Mouse (Mus musculus) liver, embryonic 15.5 days (tissue): Measurements from ENCODE around the gene Olfr963. TPM values are rescaled to one million over a fixed set of nuclear protein-coding genes. Genes with fewer than 3 reads are reported as not detected.

ENCODE experiments used
- ATAC-seq: fragments of 200-750 bp; cut with Nextera tagmentation; 2 replicates; pipeline ENCODE4 v1.8.0; 2017; ENCODE audit warnings: moderate number of reproducible peaks, mild to moderate bottlenecking, moderate library complexity; ENCODE audit not compliant: insufficient read depth
- H3K27ac ChIP-seq: fragments of 300-500 bp; sonication (generic); replicated peaks from 2 replicates; pipeline ENCODE4 v1.5.1; 2015; ENCODE audit warnings: mild to moderate bottlenecking, inconsistent platforms
- H3K27me3 ChIP-seq: fragments of 300-500 bp; sonication (generic); 2 replicates; pipeline ENCODE4 v1.6.1; 2015; ENCODE audit warnings: mild to moderate bottlenecking, inconsistent platforms
- H3K36me3 ChIP-seq: fragments of 300-500 bp; sonication (generic); replicated peaks from 2 replicates; pipeline ENCODE4 v1.6.1; 2015; ENCODE audit warnings: moderate library complexity, mild to moderate bottlenecking, inconsistent platforms
- H3K4me1 ChIP-seq: fragments of 300-500 bp; sonication (generic); replicated peaks from 2 replicates; pipeline ENCODE4 v1.6.1; 2015; ENCODE audit warnings: inconsistent platforms
- H3K4me2 ChIP-seq: fragments of 300-500 bp; sonication (generic); 2 replicates; pipeline ENCODE4 v1.6.1; 2015; ENCODE audit warnings: moderate library complexity, mild to moderate bottlenecking, inconsistent platforms
- H3K4me3 ChIP-seq: fragments of 300-500 bp; sonication (generic); replicated peaks from 2 replicates; pipeline ENCODE4 v1.5.1; 2015; ENCODE audit warnings: mild to moderate bottlenecking, inconsistent platforms
- H3K9ac ChIP-seq: fragments of 300-500 bp; sonication (generic); 2 replicates; pipeline ENCODE4 v1.6.1; 2015; ENCODE audit warnings: moderate library complexity, mild to moderate bottlenecking, inconsistent platforms
- H3K9me3 ChIP-seq: fragments of 300-500 bp; sonication (generic); replicated peaks from 2 replicates; pipeline ENCODE4 v1.6.1; 2016; ENCODE audit warnings: inconsistent platforms
- WGBS: fragments of 180-500 bp; shearing (Covaris S2); methylation state at CpG from one replicate; pipeline ENCODE4 v1.1.7; 2015; ENCODE audit warnings: mixed read lengths; ENCODE audit not compliant: insufficient replicate concordance; 5-methylcytosine and 5-hydroxymethylcytosine counted together
- polyA plus RNA-seq: library from polyadenylated mRNA; unstranded; fragments of >200 nt; fragmentation: Nextera tagmentation; extraction: Ambion mirVana; gene quantifications from 2 replicates; pipeline ENCODE4 v1.2.1, GENCODE M21; 2015

The Olfr963 gene
- not detected in 2 replicates for polyA plus RNA-seq

DNA sequence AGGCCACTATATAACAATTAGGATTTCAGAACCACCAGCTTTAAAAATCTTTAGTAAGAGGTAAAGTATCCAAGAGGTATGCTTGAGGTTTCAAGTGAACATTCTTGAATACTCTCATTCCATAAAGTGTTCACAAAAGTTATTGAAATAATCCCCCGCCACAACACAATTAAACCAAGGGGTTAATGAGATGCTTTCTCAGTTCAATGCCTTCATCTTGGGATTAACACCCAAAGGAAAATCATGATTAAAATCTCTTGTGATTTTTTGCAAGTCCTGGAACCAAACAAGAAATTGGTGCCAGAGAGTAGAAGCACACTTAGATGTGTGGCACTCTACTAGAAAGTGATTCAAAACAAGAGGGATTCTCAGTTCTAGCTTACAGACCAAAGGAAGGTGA is at the start of gene Olfr963:
Gene Olfr963 (plus strand): TSS at position 301 of the 400 bp plus-strand sequence.
- H3K4me3 ChIP-seq = no peak within 1 kb of the TSS
- no peak within 1 kb of the TSS for H3K9ac ChIP-seq
- H3K9me3 ChIP-seq = no peaks in the 10 kb centered on the region
- no peaks in the 10 kb centered on the region for H3K4me1 ChIP-seq
- no peaks in the 10 kb centered on the region for H3K27me3 ChIP-seq
- no peak for ATAC-seq
- 53% methylated on average over 1 of the region's 1 CpGs for WGBS
- H3K27ac ChIP-seq = no peak within 1 kb of the TSS
- H3K36me3 ChIP-seq = no peaks in the 10 kb centered on the region
- no peak within 1 kb of the TSS for H3K4me2 ChIP-seq

DNA sequence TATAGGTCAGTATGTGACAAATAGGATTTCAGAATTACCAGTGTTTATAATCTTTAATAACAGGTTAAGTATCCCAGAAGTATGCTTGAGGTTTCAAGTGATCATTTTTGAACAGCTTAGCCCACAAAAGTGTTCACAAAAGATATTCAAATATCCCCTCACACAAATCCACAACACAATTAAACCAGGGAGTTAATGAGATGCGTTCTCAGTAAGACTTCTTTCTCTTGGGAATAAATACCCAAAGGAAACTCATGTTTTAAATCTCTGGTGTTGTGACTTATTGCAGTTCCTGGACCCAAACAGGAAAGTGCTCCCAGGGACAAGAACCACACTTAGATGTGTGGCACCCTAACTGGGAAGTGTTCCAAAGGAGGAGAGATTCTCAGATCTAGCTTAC is 45.9 kb upstream of the Olfr963 start, which contains the start of gene Olfr960:
Gene Olfr960 (plus strand): TSS at position 301 of the 400 bp plus-strand sequence.
- Histone ChIP-seq H3K27ac (no peak within 1 kb of the TSS), H3K27me3 (no peaks in the 10 kb centered on the region), H3K36me3 (no peaks in the 10 kb centered on the region), H3K4me2 (no peak within 1 kb of the TSS), H3K9me3 (no peaks in the 10 kb centered on the region), H3K4me3 (no peak within 1 kb of the TSS), H3K4me1 (no peaks in the 10 kb centered on the region), H3K9ac (no peak within 1 kb of the TSS)
- no peak for ATAC-seq
- 58% methylated on average over 1 of the region's 1 CpGs for WGBS

DNA sequence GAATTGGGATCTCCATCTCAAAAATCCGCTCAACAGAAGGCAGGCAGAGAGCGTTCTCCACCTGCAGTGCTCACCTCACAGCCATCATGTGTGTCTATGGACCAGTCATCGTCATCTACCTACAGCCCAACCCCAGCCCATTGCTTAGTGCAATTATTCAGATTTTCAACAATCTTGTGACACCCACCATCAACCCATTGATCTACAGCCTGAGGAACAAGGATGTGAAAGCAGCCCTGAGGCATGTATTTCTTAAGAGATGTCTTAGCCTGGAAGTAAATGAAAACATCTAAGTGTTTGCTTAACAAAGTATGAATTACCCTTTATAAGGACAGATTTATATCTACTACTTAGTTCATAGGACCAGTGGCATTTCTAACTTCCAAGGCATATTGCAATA is 43.2 kb upstream of the Olfr963 start:
- no peak overlapping the region for H3K9ac ChIP-seq
- H3K4me1 ChIP-seq = no peaks in the 10 kb centered on the region
- H3K27ac ChIP-seq = no peak overlapping the region
- no peaks in the 10 kb centered on the region for H3K36me3 ChIP-seq
- no peaks in the 10 kb centered on the region for H3K27me3 ChIP-seq
- H3K4me3 ChIP-seq = no peak overlapping the region
- H3K9me3 ChIP-seq = no peaks in the 10 kb centered on the region
- no peak overlapping the region for H3K4me2 ChIP-seq
- ATAC-seq = no peak
- 62% methylated on average over 3 of the region's 3 CpGs for WGBS

DNA sequence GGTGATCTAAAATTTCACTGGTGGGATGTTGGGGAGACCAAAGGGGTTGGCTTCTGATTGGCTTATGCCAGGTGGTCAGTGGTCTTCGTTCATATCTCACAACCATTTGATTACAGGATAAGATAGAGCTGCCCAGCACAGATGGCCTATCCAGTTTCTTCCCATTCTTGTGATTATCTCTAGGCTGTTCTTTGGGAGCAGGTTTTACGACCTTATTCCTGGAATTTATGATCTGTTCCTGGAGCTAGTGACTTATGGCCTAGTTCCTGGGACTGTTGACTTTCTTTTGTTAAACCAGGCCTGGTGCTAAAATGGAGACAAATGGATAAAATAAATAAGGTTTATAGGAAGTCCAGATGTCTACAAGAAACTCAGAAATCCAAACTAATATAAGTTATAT is 42.3 kb upstream of the Olfr963 start:
- ATAC-seq = no peak
- no peak overlapping the region for H3K9ac ChIP-seq
- H3K27me3 ChIP-seq = no peaks in the 10 kb centered on the region
- H3K4me1 ChIP-seq = no peaks in the 10 kb centered on the region
- WGBS = 23% methylated on average over 2 of the region's 2 CpGs
- no peak overlapping the region for H3K27ac ChIP-seq
- H3K36me3 ChIP-seq = no peaks in the 10 kb centered on the region
- H3K4me3 ChIP-seq = no peak overlapping the region
- H3K9me3 ChIP-seq = no peaks in the 10 kb centered on the region
- no peak overlapping the region for H3K4me2 ChIP-seq

DNA sequence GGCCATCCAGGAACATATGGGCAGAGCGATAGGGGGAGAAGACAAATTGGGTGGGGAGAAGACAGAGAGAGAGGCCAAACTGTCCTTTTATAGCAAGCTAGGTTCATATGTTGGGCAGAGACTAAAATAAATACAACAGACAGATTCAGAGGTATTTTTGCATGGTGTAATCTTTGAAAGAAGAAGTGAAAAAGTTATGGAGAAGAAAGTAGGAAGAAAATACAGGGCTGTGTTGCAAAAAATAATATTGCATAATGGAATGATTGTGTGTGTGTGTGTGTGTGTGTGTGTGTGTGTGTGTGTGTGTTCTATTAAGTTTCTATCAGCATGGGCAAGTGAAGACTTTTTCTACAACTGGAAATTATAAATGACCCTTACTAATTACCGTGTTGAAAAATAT is 37.9 kb upstream of the Olfr963 start:
- Histone ChIP-seq H3K4me1 (no peaks in the 10 kb centered on the region), H3K27ac (no peak overlapping the region), H3K9me3 (no peaks in the 10 kb centered on the region), H3K9ac (no peak overlapping the region), H3K4me2 (no peak overlapping the region), H3K4me3 (no peak overlapping the region), H3K36me3 (no peaks in the 10 kb centered on the region), H3K27me3 (no peaks in the 10 kb centered on the region)
- ATAC-seq = no peak
- WGBS = 69% methylated on average over 2 of the region's 2 CpGs

DNA sequence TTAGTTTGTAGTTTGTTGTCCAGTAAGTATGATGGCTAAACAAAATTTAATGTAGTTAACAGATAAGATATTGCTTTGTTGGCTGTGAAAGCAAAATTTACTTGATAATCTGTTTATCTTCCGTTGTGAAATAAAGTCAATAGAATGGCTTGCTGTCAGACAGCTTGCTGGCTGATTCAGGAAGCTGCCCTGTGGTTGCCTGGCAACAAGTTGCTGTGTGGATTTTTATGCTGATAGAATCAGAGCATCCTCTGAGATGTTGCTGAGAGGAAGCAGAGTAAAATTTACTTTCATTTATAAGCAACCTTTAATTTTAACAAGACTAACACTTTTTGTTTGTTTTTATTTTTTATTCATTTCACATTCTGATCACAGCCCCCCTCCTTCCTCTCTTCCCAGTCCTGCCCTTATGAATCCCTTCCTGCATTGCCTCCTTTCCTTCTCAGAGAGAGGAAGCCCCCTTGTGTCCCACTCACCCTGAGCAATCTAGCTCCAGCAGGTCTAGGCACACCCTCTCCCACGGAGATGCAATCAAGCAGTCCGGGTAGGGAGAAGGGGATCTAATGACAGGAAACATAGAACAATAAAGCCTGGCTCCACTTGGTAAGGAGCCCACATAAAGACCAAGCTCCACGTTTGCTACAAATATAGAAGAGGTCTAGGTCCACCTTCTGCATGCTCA is 33.0 kb upstream of the Olfr963 start:
- no peak overlapping the region for H3K9ac ChIP-seq
- H3K4me3 ChIP-seq = no peak overlapping the region
- H3K4me1 ChIP-seq = no peaks in the 10 kb centered on the region
- 4% methylated on average over 4 of the region's 4 CpGs for WGBS
- no peaks in the 10 kb centered on the region for H3K9me3 ChIP-seq
- no peaks in the 10 kb centered on the region for H3K36me3 ChIP-seq
- H3K27ac ChIP-seq = no peak overlapping the region
- no peaks in the 10 kb centered on the region for H3K27me3 ChIP-seq
- ATAC-seq = no peak
- H3K4me2 ChIP-seq = no peak overlapping the region

DNA sequence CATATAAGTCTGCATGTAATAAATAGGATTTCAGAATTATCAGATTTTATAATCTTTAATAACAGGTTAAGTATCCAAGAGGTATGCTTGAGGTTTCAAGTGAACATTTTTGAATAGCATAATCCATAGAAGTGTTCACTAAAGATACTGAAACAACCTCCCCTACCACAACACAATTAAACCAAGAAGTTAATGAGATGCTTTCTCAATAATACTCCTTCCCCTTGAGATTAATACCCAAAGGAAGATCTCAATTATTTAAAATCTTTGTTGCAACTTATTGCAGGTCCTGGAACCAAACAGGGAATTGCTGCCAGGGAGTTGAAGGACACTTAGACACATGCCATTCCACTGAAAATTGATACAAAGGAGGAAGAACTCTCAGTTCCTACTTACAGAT is 22.2 kb upstream of the Olfr963 start, which contains the start of gene Olfr961:
Gene Olfr961 (plus strand): TSS at position 301 of the 400 bp plus-strand sequence.
- no peaks in the 10 kb centered on the region for H3K4me1 ChIP-seq
- H3K4me3 ChIP-seq = no peak within 1 kb of the TSS
- no peak within 1 kb of the TSS for H3K4me2 ChIP-seq
- H3K9ac ChIP-seq = no peak within 1 kb of the TSS
- ATAC-seq = no peak
- no peaks in the 10 kb centered on the region for H3K36me3 ChIP-seq
- H3K27ac ChIP-seq = no peak within 1 kb of the TSS
- H3K27me3 ChIP-seq = no peaks in the 10 kb centered on the region
- no peaks in the 10 kb centered on the region for H3K9me3 ChIP-seq

DNA sequence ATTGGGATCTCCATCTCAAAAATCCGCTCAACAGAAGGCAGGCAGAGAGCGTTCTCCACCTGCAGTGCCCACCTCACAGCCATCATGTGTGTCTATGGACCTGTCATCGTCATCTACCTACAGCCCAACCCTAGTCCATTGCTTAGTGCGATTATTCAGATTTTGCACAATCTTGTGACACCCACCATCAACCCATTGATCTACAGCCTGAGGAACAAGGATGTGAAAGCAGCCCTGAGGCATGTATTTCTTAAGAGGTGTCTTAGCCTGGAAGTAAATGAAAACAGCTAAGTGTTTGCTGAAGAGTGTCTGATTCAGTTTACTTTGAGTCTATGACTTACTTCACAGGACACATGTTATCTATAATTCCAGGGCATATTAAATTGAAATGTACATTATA is 19.6 kb upstream of the Olfr963 start:
- WGBS = 57% methylated on average over 4 of the region's 4 CpGs
- ATAC-seq = no peak
- Histone ChIP-seq H3K36me3 (no peaks in the 10 kb centered on the region), H3K4me3 (no peak overlapping the region), H3K4me2 (no peak overlapping the region), H3K27ac (no peak overlapping the region), H3K27me3 (no peaks in the 10 kb centered on the region), H3K9ac (no peak overlapping the region), H3K4me1 (no peaks in the 10 kb centered on the region), H3K9me3 (no peaks in the 10 kb centered on the region)

DNA sequence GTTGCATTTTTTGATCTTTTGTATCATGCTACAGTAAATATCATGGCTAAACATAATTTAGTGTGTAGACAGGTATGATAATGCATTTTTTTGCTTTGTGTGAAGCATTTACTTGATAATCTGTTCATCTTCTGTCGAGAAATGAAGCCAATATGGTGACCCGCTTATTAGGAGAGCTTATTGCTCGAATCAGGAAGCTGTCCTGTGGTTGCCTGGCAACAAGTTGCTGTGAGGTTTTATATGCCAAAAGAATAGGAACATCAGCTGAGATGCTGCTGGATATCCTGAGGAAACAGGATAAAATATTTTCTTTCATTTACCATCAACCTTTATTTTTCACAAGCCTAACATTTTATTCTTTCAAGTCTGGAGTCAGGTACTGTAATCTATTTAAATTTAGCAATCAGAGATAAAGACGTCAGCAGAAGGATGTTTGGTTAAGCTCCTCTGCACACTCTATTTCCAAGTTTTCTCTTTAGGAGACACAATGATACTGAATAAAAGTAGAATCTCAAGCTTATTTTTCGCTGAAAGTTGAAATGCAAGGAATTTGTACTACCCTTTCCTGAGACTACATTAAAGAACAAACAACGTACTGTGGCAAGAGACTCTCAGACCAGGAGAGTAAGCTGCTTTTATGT is 12.1 kb upstream of the Olfr963 start:
- Histone ChIP-seq H3K9me3 (no peaks in the 10 kb centered on the region), H3K27ac (no peak overlapping the region), H3K9ac (no peak overlapping the region), H3K4me3 (no peak overlapping the region), H3K4me1 (no peaks in the 10 kb centered on the region), H3K27me3 (no peaks in the 10 kb centered on the region), H3K4me2 (no peak overlapping the region), H3K36me3 (no peaks in the 10 kb centered on the region)
- WGBS = 48% methylated on average over 6 of the region's 6 CpGs
- ATAC-seq = no peak

DNA sequence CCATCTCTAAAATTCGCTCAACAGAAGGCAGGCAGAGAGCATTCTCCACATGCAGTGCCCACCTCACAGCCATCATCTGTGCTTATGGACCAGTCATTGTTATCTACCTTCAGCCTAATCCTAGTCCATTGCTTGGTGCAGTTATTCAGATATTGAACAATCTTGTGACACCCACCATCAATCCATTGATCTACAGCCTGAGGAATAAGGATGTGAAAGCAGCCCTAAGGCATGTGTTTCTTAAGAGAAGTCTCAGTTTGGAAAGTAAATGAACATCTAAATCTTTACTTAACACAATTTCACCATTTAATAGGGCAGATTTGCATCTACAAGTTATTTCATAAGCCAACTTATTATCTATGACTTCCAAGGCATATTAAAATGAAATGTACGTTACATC is 2.7 kb downstream of the Olfr963 start:
- Histone ChIP-seq H3K36me3 (no peaks in the 10 kb centered on the region), H3K27ac (no peak overlapping the region), H3K4me2 (no peak overlapping the region), H3K9ac (no peak overlapping the region), H3K9me3 (no peaks in the 10 kb centered on the region), H3K4me3 (no peak overlapping the region), H3K27me3 (no peaks in the 10 kb centered on the region), H3K4me1 (no peaks in the 10 kb centered on the region)
- ATAC-seq = no peak
- WGBS = 45% methylated on average over 2 of the region's 2 CpGs

DNA sequence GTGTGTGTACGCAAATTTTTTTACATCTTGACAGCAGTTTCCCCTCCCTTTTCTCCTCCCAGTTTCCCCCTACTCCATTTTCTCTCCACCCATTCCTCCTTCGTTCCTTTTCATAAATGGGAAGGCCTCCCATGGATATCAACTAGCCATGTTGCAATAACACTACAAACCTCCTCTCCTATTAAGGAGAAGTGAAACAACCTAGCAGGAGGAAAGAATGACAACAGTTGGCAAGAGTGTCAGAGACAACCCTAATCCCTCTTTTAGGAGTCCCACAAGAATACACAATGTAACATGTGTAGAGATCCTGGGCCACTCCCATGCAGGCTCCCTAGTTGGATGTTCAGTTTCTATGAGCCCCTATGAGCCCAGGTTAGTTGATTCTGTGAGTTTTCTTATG is 7.8 kb downstream of the Olfr963 start:
- H3K4me3 ChIP-seq = no peak overlapping the region
- H3K9me3 ChIP-seq = no peaks in the 10 kb centered on the region
- H3K27me3 ChIP-seq = no peaks in the 10 kb centered on the region
- ATAC-seq = no peak
- WGBS = 49% methylated on average over 2 of the region's 2 CpGs
- H3K36me3 ChIP-seq = no peaks in the 10 kb centered on the region
- H3K9ac ChIP-seq = no peak overlapping the region
- H3K4me1 ChIP-seq = no peaks in the 10 kb centered on the region
- no peak overlapping the region for H3K27ac ChIP-seq
- no peak overlapping the region for H3K4me2 ChIP-seq

DNA sequence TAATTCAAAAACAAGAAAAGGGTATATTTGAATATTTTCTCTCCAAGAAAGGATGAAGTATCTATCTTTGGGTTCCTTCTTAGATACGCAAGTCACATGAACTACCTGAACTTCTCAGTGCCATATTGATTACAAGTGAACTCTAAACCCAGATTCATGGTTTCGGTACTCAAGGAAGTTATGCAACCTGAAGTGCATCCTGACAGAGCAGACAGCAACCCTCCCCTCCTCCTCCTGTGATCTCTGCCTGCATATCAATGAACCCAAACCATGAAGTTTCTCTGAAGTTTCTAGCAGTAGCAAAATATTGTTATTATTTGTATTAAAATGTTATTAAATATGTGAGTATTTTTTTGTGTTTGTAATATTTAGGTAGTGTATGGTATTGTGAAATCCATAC is 11.6 kb downstream of the Olfr963 start:
- Histone ChIP-seq H3K27ac (no peak overlapping the region), H3K4me1 (no peaks in the 10 kb centered on the region), H3K27me3 (no peaks in the 10 kb centered on the region), H3K9me3 (no peaks in the 10 kb centered on the region), H3K4me3 (no peak overlapping the region), H3K36me3 (no peaks in the 10 kb centered on the region), H3K9ac (no peak overlapping the region), H3K4me2 (no peak overlapping the region)
- WGBS = 65% methylated on average over 2 of the region's 2 CpGs
- ATAC-seq = no peak
